Mouse (Mus musculus): Measurements from ENCODE around the gene Pigp. TPM values are rescaled to one million over a fixed set of nuclear protein-coding genes. Genes with fewer than 3 reads are reported as not detected.
"Not testable (repeated sequence)": the region's sequence is repeated elsewhere in the genome, so short reads cannot be mapped to it uniquely, and the experiment has no call there.

The Pigp gene
- polyA plus RNA-seq, 1 experiment from 2014 or later, result 113 TPM

DNA sequence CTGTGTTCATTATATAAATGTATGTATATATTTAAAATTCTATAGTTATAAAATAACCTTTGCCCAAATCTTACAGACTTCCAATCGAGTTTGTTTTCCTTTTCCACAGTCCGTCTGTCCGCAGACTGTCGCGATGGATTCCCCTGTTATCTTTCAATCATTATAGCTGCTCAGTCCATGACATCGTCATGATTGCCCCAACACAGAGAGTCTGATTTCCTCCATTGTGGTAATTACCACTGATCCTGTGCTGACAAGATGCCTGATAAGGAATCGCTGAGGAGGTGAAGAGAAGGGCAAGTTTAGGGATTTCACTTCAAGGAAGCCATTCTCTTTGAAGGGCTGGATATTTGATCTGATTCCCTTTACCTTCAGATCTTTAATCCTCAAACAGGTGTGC, 15.6 kb downstream of the Pigp start:
- 0 out of 2 replicates have a peak, but pooled peaks cover 5% of the 10 kb centered on the region for H3K4me1 ChIP-seq
- H3K9me3 ChIP-seq (replicated peaks), result no peaks in the 10 kb centered on the region
- no peak for ATAC-seq (replicated peaks; ENCODE audit: low FRiP score)
- H3K27me3 ChIP-seq, result no peaks in the 10 kb centered on the region
- H3K4me3 ChIP-seq (replicated peaks), result no peak overlapping the region
- no peak overlapping the region for H3K9ac ChIP-seq
- no peak overlapping the region for H3K27ac ChIP-seq
- H3K36me3 ChIP-seq, result no peaks in the 10 kb centered on the region
- WGBS, result 58% methylated on average over 7 of the region's 7 CpGs
- H3K4me2 ChIP-seq, result no peak overlapping the region

DNA sequence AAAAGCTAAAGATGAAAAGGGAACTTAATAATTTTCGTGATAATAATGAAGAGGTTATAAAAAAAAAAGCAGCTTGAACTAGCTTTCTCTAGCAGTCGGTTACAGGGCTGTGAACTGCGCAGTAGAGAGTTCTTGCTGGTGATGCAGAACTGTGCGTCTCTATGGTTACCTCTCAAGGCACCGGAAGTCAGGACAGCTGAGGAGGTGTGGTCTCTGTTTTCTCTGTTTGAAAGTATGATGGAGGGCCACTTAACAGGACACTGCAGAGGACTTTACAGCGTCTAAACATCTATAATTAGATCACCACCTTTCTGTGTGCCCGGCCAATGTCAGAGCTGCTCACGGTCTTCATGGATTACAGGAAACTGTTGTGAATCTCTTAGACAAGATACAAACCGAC, 17.2 kb downstream of the Pigp start:
- 23% methylated on average over 9 of the region's 9 CpGs for WGBS
- H3K4me2 ChIP-seq, result peak overlapping the region; percentile 1; the same call in 1 of the 2 replicates
- ATAC-seq (replicated peaks; ENCODE audit: low FRiP score), result no peak; the same call in 1 of the 2 replicates
- H3K36me3 ChIP-seq, result no peaks in the 10 kb centered on the region
- H3K27me3 ChIP-seq, result no peaks in the 10 kb centered on the region
- H3K9me3 ChIP-seq (replicated peaks), result no peaks in the 10 kb centered on the region
- H3K4me3 ChIP-seq (replicated peaks), result no peak overlapping the region
- H3K9ac ChIP-seq, result no peak overlapping the region
- no peak overlapping the region for H3K27ac ChIP-seq
- peaks cover 14% of the 10 kb centered on the region for H3K4me1 ChIP-seq

DNA sequence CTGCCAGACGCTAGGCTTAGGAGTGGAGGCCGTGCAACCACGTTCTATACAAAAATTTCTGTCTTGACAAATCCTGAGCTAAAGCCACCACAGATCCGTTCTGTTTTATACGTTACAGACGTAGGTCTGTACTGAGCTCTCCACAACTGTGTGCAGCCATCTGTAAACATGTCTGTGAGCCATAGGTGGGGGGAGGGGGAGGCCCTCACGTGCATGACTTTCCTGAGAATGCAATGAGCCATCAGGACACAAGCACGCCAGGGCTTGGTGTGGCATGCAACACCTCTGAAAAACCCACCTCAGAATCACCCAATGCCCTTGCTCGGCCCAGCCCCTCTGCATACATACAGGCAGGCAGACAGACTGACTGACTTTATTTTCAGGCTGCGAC, 21.4 kb downstream of the Pigp start:
- Histone ChIP-seq H3K36me3 (no peaks in the 10 kb centered on the region), H3K4me2 (no peak overlapping the region), H3K9me3 (replicated peaks) (no peaks in the 10 kb centered on the region), H3K27ac (no peak overlapping the region), H3K27me3 (no peaks in the 10 kb centered on the region), H3K9ac (no peak overlapping the region), H3K4me1 (peaks cover 14% of the 10 kb centered on the region), H3K4me3 (replicated peaks) (no peak overlapping the region)
- ATAC-seq (replicated peaks; ENCODE audit: low FRiP score), result no peak
- WGBS, result 58% methylated on average over 10 of the region's 10 CpGs

DNA sequence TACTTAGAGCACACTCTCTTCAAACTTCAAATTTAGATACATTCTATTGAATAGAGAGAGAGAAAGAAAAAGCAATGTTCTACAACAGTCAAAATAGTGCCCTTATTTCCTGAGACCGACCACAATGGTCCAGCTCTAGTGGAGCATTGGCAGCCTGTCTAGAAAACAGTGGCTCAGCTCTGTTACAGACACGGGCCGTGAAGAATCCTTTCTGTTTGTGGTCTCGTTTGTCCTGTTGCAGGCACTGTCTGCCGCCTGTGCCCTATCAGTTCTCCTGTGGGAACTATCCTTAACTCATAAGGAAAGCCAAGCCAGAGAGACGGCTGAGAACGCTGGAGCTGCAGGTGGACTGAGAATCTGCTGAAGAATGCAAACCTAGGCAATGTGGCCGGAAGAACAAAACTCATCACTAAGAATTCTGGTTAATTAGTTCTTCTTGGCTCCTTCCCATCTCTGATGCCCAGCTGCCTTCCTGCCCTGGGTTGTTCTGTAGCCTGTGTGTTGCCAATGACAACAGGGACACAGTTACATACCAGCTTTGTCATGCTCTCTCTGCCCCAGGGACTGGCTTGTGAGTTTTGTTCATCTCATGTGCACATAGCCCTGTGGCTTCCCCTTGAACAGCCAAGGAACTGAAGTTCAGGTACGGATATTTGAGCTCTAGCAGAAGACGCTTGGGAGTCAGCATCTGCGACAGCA, 21.9 kb downstream of the Pigp start:
- H3K4me3 ChIP-seq (replicated peaks), result no peak overlapping the region
- no peaks in the 10 kb centered on the region for H3K9me3 ChIP-seq (replicated peaks)
- no peak overlapping the region for H3K4me2 ChIP-seq
- peaks cover 14% of the 10 kb centered on the region for H3K4me1 ChIP-seq
- no peak overlapping the region for H3K27ac ChIP-seq
- H3K27me3 ChIP-seq, result no peaks in the 10 kb centered on the region
- 64% methylated on average over 11 of the region's 11 CpGs for WGBS
- H3K36me3 ChIP-seq, result no peaks in the 10 kb centered on the region
- no peak for ATAC-seq (replicated peaks; ENCODE audit: low FRiP score)
- no peak overlapping the region for H3K9ac ChIP-seq

DNA sequence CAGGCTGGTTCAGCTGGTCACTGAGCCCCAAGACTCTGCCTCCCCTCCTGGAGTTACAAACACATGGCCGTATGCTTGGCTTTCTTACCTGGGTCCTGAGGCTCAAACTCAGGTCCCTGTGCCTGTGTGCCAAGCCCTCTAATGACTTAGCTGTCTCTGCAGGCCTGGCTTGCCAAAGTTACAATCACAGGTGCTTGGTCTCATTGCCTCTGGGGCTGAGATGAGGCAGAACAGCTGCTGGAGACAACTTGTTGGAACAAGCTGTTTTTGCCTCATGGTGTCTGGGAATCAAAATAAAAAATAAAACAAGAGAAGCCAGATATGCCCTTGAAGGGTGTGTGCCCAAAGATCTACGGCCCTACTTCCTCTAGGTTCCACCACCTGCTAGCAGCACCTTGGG, 22.9 kb downstream of the Pigp start:
- peaks cover 9% of the 10 kb centered on the region for H3K4me1 ChIP-seq
- no peaks in the 10 kb centered on the region for H3K27me3 ChIP-seq
- no peak overlapping the region for H3K4me3 ChIP-seq (replicated peaks)
- H3K9me3 ChIP-seq (replicated peaks), result no peaks in the 10 kb centered on the region
- no peak overlapping the region for H3K9ac ChIP-seq
- no peaks in the 10 kb centered on the region for H3K36me3 ChIP-seq
- 81% methylated on average over 2 of the region's 2 CpGs for WGBS
- no peak overlapping the region for H3K27ac ChIP-seq
- no peak overlapping the region for H3K4me2 ChIP-seq
- ATAC-seq (replicated peaks; ENCODE audit: low FRiP score), result no peak

DNA sequence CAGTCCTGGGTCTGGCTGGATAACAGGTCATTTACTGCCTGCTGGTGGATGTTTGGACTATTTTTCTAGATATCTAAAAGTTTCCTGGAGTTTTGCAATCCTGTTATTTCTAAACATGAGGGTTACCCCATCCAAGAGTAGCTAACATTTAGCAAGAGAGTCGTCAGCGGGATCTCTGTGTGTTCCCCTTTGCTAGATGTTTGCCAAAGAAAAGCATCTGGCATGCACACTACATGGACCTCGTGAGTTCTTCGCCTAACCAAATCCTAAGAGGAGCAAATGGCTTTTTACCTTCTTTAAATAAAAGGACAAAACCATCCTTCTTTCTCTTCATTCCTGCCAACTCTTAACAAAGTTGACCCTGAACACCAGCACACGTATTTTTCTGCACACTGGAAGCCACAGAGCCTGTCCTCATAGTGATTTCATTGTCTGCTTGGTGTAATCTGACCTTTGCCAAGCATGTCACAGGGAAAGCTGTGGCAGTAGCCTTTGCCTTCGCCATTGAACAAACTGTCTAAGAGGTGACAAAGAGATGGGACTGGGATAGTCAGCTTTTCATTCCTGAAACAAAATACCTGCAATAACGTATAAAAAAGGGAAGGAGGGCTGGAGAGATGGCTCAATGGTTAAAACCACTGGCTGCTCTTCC, 24.4 kb downstream of the Pigp start:
- H3K27me3 ChIP-seq, result no peaks in the 10 kb centered on the region
- H3K36me3 ChIP-seq, result no peaks in the 10 kb centered on the region
- no peak overlapping the region for H3K9ac ChIP-seq
- no peak for ATAC-seq (replicated peaks; ENCODE audit: low FRiP score)
- no peak overlapping the region for H3K27ac ChIP-seq
- H3K9me3 ChIP-seq (replicated peaks), result no peaks in the 10 kb centered on the region
- H3K4me2 ChIP-seq, result no peak overlapping the region
- WGBS, result 76% methylated on average over 7 of the region's 7 CpGs
- H3K4me1 ChIP-seq, result peaks cover 9% of the 10 kb centered on the region
- no peak overlapping the region for H3K4me3 ChIP-seq (replicated peaks)

DNA sequence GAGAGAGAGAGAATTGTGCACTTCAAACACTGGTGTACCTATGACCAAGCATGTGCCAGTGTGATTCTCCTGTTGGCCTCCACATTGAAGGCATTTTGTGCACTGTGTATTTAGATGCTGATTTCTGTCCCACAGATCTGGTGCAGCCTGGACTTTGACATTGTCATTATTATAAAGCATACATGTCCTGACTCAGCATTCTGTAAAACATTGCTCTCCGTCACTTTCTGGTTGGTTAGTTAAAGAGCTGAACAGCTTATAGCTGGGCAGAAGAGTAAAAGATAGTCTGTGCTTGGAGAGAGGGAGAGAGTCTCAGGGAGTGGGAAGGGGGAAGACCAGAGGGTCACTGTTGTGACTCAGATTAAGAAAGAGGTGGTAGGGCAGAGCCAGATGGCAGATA, 25.9 kb downstream of the Pigp start:
- no peak overlapping the region for H3K27ac ChIP-seq
- peaks cover 9% of the 10 kb centered on the region for H3K4me1 ChIP-seq
- H3K4me2 ChIP-seq, result no peak overlapping the region
- H3K4me3 ChIP-seq (replicated peaks), result no peak overlapping the region
- no peak overlapping the region for H3K9ac ChIP-seq
- no peaks in the 10 kb centered on the region for H3K9me3 ChIP-seq (replicated peaks)
- H3K36me3 ChIP-seq, result no peaks in the 10 kb centered on the region
- H3K27me3 ChIP-seq, result no peaks in the 10 kb centered on the region
- ATAC-seq (replicated peaks; ENCODE audit: low FRiP score), result no peak
- 93% methylated on average over 1 of the region's 1 CpGs for WGBS

DNA sequence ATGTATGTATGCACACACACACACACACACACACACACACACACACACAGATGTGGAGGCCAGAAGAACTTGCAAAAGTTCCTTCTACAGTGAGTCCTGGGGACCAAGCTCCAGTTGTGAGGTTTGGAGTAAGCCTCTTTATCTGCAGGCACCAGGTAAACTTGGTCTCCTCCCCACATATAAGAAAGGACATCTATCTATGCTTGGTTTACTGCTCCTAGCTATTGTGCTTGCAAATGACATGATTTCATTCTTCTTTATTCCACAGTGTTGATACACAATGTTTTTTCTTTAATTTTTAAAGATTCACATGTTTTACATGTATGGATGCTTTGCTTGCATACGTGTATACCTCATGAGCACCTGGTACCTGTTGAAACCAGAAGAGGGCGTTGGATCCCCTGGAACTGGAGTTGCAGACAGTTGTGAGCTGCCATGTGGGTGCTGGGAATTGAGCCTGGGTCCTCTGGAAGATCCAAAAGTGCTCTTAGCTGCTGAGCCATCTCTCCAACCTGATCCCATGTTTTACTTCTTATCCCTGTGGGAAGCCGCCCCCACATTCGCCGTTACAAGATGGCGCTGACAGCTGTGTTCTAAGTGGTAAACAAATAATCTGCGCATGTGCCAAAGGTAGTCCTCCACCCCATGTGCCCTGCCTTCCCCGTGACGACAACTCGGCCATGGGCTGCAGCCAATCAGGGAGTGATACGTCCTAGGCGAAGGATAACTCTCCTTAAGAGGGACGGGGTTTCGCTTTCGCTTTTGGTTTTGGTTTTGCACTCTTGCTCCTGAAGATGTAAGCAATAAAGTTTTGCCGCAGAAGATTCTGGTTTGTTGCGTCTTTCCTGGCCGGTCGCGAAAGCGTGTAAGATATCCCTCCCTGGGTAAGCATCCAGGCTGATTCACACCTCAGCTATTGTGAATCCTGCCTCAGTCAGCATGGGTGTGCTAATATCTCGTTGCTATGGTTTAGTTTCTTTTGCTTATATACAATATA, 32.2 kb downstream of the Pigp start:
- H3K4me1 ChIP-seq; H3K27ac ChIP-seq; H3K36me3 ChIP-seq; H3K4me3 ChIP-seq (replicated peaks); H3K9ac ChIP-seq; ATAC-seq (replicated peaks; ENCODE audit: low FRiP score); H3K4me2 ChIP-seq; H3K9me3 ChIP-seq (replicated peaks); H3K27me3 ChIP-seq: not testable (repeated sequence)
- WGBS, result 91% methylated on average over 21 of the region's 22 CpGs

DNA sequence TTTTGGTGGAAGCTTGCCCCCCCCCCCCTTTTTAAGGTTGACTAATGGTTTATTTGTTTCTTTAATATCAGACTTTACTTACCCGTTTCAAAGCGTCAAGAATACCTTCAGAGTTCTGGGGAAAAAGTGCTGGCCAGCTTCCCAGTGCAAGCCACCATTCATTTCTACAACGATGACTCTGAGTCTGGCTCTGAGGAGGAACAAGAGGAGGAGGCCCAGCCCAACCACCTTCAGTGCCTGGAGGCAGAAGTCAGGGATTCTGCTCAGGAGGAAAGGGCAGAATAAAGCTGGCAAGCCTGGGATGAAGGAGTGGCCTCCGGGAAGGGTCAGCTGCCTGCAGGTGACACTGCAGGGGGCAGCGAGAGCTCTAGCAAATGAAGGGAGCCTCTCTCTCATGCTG, 36.0 kb downstream of the Pigp start:
- Histone ChIP-seq H3K4me3 (replicated peaks) (no peak overlapping the region), H3K9me3 (replicated peaks) (no peaks in the 10 kb centered on the region), H3K4me1 (peaks cover 4% of the 10 kb centered on the region), H3K9ac (no peak overlapping the region), H3K27me3 (no peaks in the 10 kb centered on the region), H3K36me3 (no peaks in the 10 kb centered on the region), H3K27ac (no peak overlapping the region), H3K4me2 (no peak overlapping the region)
- WGBS, result 50% methylated on average over 5 of the region's 5 CpGs
- ATAC-seq (replicated peaks; ENCODE audit: low FRiP score), result no peak

DNA sequence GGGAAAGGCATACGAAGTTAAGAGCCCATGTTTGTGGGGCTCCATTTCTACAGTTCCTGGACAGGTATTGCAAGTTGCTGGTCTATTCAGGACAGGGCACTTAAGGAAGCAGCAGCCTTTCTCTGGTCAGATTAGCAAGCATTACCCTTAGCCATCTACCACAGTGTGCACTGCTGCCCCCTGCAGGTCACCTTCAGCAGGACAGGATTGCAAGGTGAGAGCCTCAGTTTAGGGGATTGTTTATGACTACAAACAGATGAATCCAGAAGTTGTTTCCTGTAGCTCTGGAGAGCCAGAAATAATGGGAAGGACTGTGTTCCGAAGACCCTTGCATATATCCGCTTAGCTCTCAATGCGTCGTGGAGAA, 39.8 kb downstream of the Pigp start:
- no peak overlapping the region for H3K9ac ChIP-seq
- no peak for ATAC-seq (replicated peaks; ENCODE audit: low FRiP score)
- H3K9me3 ChIP-seq (replicated peaks), result no peaks in the 10 kb centered on the region
- peaks cover 26% of the 10 kb centered on the region for H3K27me3 ChIP-seq
- no peaks in the 10 kb centered on the region for H3K36me3 ChIP-seq
- 67% methylated on average over 5 of the region's 5 CpGs for WGBS
- peaks cover 33% of the 10 kb centered on the region for H3K4me1 ChIP-seq
- H3K4me2 ChIP-seq, result no peak overlapping the region
- H3K27ac ChIP-seq, result no peak overlapping the region
- H3K4me3 ChIP-seq (replicated peaks), result no peak overlapping the region

DNA sequence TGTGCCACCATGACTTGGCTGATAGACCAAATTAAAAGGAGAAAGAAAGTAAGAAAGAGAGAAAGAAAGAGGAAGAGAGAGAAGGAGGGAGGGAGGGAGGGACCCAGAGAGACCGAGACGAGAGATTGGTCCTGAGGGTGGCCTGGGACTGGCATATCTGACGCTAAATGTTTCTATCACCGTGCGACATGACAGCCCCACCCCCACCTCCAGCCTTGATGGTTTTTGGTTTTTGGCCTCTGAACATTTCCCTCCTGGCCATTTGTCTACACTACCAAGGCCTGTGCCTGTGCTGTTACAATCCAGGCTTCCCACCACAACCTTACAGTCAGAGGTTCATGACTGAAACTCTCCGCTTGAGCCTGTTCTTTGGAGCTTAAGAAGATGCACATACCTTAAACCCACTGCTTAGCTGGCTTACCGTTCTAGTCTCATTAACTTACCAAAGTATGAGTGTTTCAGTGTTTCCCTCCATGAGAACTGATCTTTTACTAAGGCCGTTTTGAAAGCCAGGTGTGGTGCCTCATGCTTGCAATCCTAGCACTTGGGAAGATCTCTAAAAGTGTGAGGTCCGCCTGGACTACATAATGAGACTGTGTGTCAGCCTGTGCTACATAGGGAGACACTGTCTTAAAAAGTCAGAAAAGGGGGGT, 40.3 kb downstream of the Pigp start:
- no peaks in the 10 kb centered on the region for H3K36me3 ChIP-seq
- no peaks in the 10 kb centered on the region for H3K9me3 ChIP-seq (replicated peaks)
- H3K4me2 ChIP-seq, result no peak overlapping the region
- no peak overlapping the region for H3K4me3 ChIP-seq (replicated peaks)
- peaks cover 33% of the 10 kb centered on the region for H3K4me1 ChIP-seq
- peaks cover 29% of the 10 kb centered on the region for H3K27me3 ChIP-seq
- H3K9ac ChIP-seq, result no peak overlapping the region
- ATAC-seq (replicated peaks; ENCODE audit: low FRiP score), result no peak
- WGBS, result 77% methylated on average over 9 of the region's 9 CpGs
- no peak overlapping the region for H3K27ac ChIP-seq
